Mouse (Mus musculus): ENCODE measurements around the gene Zbtb11.

The Zbtb11 gene

GRCm38 (mm10) chr16:56048038-56048437 lies 74.4 kb downstream of the Zbtb11 start, which contains the start of gene Senp7:
Gene Senp7 (plus strand): TSS chr16:56048338.
- no CpG with 5 or more reads among the region's 4 CpGs for WGBS

GRCm38 (mm10) chr16:56055911-56056310 lies 82.2 kb downstream of the Zbtb11 start:
- WGBS: 83% methylated on average over 3 of the region's 3 CpGs

- WGBS: 30% methylated on average over 7 of the region's 7 CpGs
Observed at GRCm38 (mm10) chr16:56056944-56057590, 83.4 kb downstream of the Zbtb11 start.

- 86% methylated on average over 10 of the region's 10 CpGs for WGBS
Observed at GRCm38 (mm10) chr16:56058151-56058550, 84.5 kb downstream of the Zbtb11 start.

Data from cerebral cortex, adult 2 months (tissue).